Mouse (Mus musculus) G1E (cell line): ENCODE measurements around the gene Pdxk.

Experiments
- CTCF ChIP-seq: IDR thresholded peaks from 2 replicates; pipeline ENCODE4 v1.5.1; 2012; ENCODE audit warnings: low read depth, low read length, inconsistent platforms, mixed read lengths
- GATA2 ChIP-seq: IDR thresholded peaks from 2 replicates; pipeline ENCODE4 v1.6.1; 2012; ENCODE audit warnings: low read depth, low read length, inconsistent platforms, borderline replicate concordance
- POLR2AphosphoS5 ChIP-seq: IDR thresholded peaks from 2 replicates; pipeline ENCODE4 v1.6.1; 2012; ENCODE audit warnings: low read depth, low read length, inconsistent platforms; ENCODE audit not compliant: insufficient replicate concordance

DNA sequence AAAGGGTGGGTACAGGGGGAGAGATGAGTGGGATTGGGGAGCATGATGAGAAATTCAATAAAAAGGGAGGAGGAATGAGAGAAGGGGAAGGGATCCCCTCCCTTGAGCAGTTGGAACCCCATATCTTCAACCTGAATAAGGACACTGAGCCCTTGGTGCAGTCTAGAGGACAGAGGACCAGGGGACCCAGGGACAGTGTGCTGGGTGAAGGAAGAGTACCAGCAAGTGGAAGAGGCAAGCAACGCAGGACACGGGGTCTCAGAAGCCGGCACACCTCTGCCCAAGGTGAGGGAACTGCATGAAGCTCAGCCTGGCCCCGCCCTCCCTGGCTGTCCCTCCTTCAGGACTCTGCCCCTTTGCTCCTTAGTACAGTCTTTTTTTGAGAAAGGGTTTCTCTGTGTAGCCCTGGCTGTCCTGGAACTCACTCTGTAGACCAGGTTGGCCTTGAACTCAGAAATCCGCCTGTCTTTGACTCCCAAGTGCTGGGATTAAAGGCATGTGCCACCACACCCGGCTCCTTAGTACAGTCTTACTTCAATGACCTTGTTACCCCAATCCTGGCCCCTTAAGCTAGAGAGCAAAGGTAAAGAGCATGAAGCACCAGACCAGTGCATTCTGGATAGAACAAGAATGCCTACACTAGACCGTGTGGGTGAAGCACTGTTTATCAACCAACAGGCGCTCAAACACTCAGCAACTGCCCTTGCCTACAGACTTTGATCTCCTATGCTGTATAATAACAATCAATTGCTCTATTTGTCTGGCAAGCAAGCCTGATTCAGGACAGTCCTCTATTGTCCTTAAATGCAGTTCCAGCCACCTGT is 1.6 kb downstream of the Pdxk start:
- TF ChIP-seq POLR2AphosphoS5 (no peak), CTCF (no peak), GATA2 (no peak)
